Mouse (Mus musculus): ENCODE results near the gene Alg14.

- TF ChIP-seq CTCF (IDR thresholded peaks at IDR 0.05; ENCODE audit: control insufficient read depth, insufficient read depth, insufficient read length) (no peak), MYOG (IDR thresholded peaks at IDR 0.05; ENCODE audit: control insufficient read depth, extremely low read depth, insufficient read length) (no peak), MAX (IDR thresholded peaks at IDR 0.05) (no peak), CEBPB (IDR thresholded peaks at IDR 0.05; ENCODE audit: low read depth) (no peak), USF1 (IDR thresholded peaks at IDR 0.05; ENCODE audit: low read depth) (no peak), MYOD1 (IDR thresholded peaks at IDR 0.05; ENCODE audit: control insufficient read depth, insufficient read length, low read depth) (no peak)
Measured at GRCm38 (mm10) chr3:121290681-121291080, 892 bp upstream of the Alg14 start.

Measured in C2C12 (cell line).